18 mouse cellular contexts compared by ENCODE assay signal in the genomic region with DNA sequence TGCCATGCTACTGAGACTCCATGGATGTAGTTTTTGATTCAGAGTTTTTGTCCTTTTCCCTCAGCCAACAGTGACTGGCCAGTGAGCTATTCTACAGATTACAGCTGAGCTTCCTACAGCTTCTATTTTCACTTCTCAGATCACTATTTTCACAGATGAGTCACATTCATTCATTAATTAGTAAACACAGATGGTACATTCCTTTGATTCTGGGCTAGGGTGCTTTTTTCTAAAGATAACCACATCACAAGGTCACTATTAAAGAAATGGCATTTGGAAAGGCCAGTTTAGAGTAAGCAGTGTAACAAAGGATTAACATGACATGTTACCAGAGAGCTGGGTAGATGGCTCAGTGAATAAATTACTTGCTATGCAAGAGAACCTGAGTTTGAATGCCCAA.
DNase-seq lines count a peak whose midpoint lies in the region; ATAC-seq and TF ChIP-seq lines count a peak whose summit lies in the region.
"Had no signal": no experiment of that assay in that cellular context is flagged by ENCODE, and none has a peak within 500 bp of the region (broad histone marks: within the 10 kb centered on the region; RNA-seq: fewer than 3 reads in every experiment).

No protein-coding gene starts in this region.

- no peak overlapping the region for H3K4me3 ChIP-seq in midbrain, embryonic 11.5 days (ENCODE audit: low read depth, low read length)
- H3K4me3 ChIP-seq in midbrain, postnatal 0 days (ENCODE audit: low read depth, low read length) = no peak overlapping the region
- H3K4me3 ChIP-seq: embryonic facial prominence, embryonic 12.5 days; heart, embryonic 13.5 days; hindbrain, embryonic 15.5 days had no signal

- TF ChIP-seq CTCF in midbrain, postnatal 0 days (IDR thresholded peaks at IDR 0.05) = no peak
- TF ChIP-seq CTCF in Patski (IDR thresholded peaks at IDR 0.05) = no peak

- POLR2A ChIA-PET in Patski (lab: Charles Lee) = no interaction called here

- H3K27ac ChIP-seq in midbrain, embryonic 11.5 days (ENCODE audit: low read depth, low read length) = no peak overlapping the region
- H3K27ac ChIP-seq in midbrain, postnatal 0 days (ENCODE audit: low read depth, low read length) = no peak overlapping the region
- H3K27ac ChIP-seq: embryonic facial prominence, embryonic 12.5 days; heart, embryonic 13.5 days; hindbrain, embryonic 15.5 days had no signal

- 0 out of 2 replicates have a peak, but pooled peaks have one; percentile 27 for ATAC-seq in midbrain, embryonic 11.5 days (ENCODE audit: low FRiP score)
- ATAC-seq in midbrain, postnatal 0 days (ENCODE audit: low FRiP score) = no peak
- ATAC-seq in Patski = peak; percentile 93
- ATAC-seq: forebrain, postnatal 0 days had no signal

- no peak overlapping the region for H3K4me2 ChIP-seq in midbrain, embryonic 11.5 days
- no peak overlapping the region for H3K4me2 ChIP-seq in midbrain, postnatal 0 days (ENCODE audit: low read depth, low read length, poor library complexity, severe bottlenecking)
- H3K4me2 ChIP-seq: embryonic facial prominence, embryonic 12.5 days; heart, embryonic 13.5 days; hindbrain, embryonic 15.5 days had no signal

- peak; percentile 43 for DNase-seq in cerebellum, adult 9-10 months
- no peak for DNase-seq in cerebellum, postnatal 25 days
- no peak for DNase-seq in midbrain, embryonic 11.5 days (ENCODE audit: low spot score, missing footprints)
- DNase-seq in midbrain, postnatal 0 days (ENCODE audit: low spot score) = no peak
- DNase-seq in Patski (ENCODE audit: low read depth, low spot score) = peak; percentile 28
- no peak for DNase-seq in adrenal gland, postnatal 14 days
- DNase-seq in lung, postnatal 4 days = no peak
- DNase-seq: adrenal gland, adult 2 months; adrenal gland, postnatal 36 days; cerebellum, adult 11-12 months; cerebellum, postnatal 10 days; forebrain, postnatal 0 days; gastrocnemius, postnatal 36 days; heart, adult 11 months; heart, postnatal 36 days had no signal

- no peak overlapping the region for H3K9ac ChIP-seq in midbrain, embryonic 11.5 days (ENCODE audit: low read length)
- no peak overlapping the region for H3K9ac ChIP-seq in midbrain, postnatal 0 days (replicated peaks; ENCODE audit: low read length, poor library complexity, severe bottlenecking)
- H3K9ac ChIP-seq: embryonic facial prominence, embryonic 12.5 days; forebrain, postnatal 0 days; heart, embryonic 13.5 days; hindbrain, embryonic 15.5 days had no signal

- in situ Hi-C loops in Patski (cut with MboI; ENCODE audit: low pct_unique_long_range_greater_than_20kb) = no loop called here

- H3K36me3 ChIP-seq in midbrain, embryonic 11.5 days (ENCODE audit: control insufficient read depth, insufficient read depth, low read length) = no peaks in the 10 kb centered on the region
- H3K36me3 ChIP-seq in midbrain, postnatal 0 days (ENCODE audit: insufficient read depth, low read length) = no peaks in the 10 kb centered on the region
- H3K36me3 ChIP-seq: embryonic facial prominence, embryonic 12.5 days; heart, embryonic 13.5 days; hindbrain, embryonic 15.5 days had no signal

- H3K27me3 ChIP-seq in midbrain, embryonic 11.5 days (ENCODE audit: control insufficient read depth, insufficient read depth, low read length) = no peaks in the 10 kb centered on the region
- H3K27me3 ChIP-seq in midbrain, postnatal 0 days (ENCODE audit: insufficient read depth, low read length) = no peaks in the 10 kb centered on the region
- H3K27me3 ChIP-seq in Patski = no peaks in the 10 kb centered on the region
- H3K27me3 ChIP-seq: embryonic facial prominence, embryonic 12.5 days; heart, embryonic 13.5 days; hindbrain, embryonic 15.5 days had no signal

- CTCF ChIA-PET in Patski (lab: Charles Lee) = no interaction called here

- H3K4me1 ChIP-seq in midbrain, embryonic 11.5 days (ENCODE audit: control insufficient read depth, insufficient read depth, low read length) = no peaks in the 10 kb centered on the region
- no peaks in the 10 kb centered on the region for H3K4me1 ChIP-seq in midbrain, postnatal 0 days (ENCODE audit: insufficient read depth, low read length)
- H3K4me1 ChIP-seq: embryonic facial prominence, embryonic 12.5 days; heart, embryonic 13.5 days; hindbrain, embryonic 15.5 days had no signal

- no peaks in the 10 kb centered on the region for H3K9me3 ChIP-seq in midbrain, embryonic 11.5 days (ENCODE audit: control insufficient read depth, low read length)
- no peaks in the 10 kb centered on the region for H3K9me3 ChIP-seq in midbrain, postnatal 0 days (ENCODE audit: low read length)
- H3K9me3 ChIP-seq: embryonic facial prominence, embryonic 12.5 days; heart, embryonic 13.5 days; hindbrain, embryonic 15.5 days had no signal

Comparison
In these comparisons a context has a peak if more than half of its experiments do, and no peak if none do; other contexts are left out.
1. DNase-seq: peak in cerebellum, adult 9-10 months (single experiment) and Patski (single experiment); none in cerebellum, postnatal 25 days (0 of 2), midbrain, embryonic 11.5 days (single experiment), midbrain, postnatal 0 days (single experiment), adrenal gland, postnatal 14 days (single experiment) and lung, postnatal 4 days (0 of 2).